Mouse (Mus musculus): Measurements from ENCODE around the gene En2.

GRCm38 (mm10) chr5:28172921-28173670, 7.6 kb downstream of the En2 start:
- no peak for TF ChIP-seq CTCF (IDR thresholded peaks at IDR 0.05; ENCODE audit: borderline replicate concordance, insufficient read depth, low read length)
- no peak for TF ChIP-seq POLR2A (IDR thresholded peaks at IDR 0.05; ENCODE audit: low read depth, low read length)
